Mouse (Mus musculus) gonadal fat pad, adult 2 months (tissue): ENCODE results near the gene Idnk. TPM values are rescaled to one million over a fixed set of nuclear protein-coding genes. Genes with fewer than 3 reads are reported as not detected.

Experiments
- DNase-seq: peaks from one replicate; pipeline ENCODE4 v3.0.0-alpha.2; 2012; ENCODE audit warnings: low read depth
- polyA plus RNA-seq: library from polyadenylated mRNA; depleted of rRNA; stranded (reverse); fragments of >200 nt; gene quantifications from 2 replicates; pipeline ENCODE4 v1.2.3, GENCODE M21; 2012; rRNA removed

Gene Idnk
- 29.1 and 31.3 TPM in 2 replicates for polyA plus RNA-seq

DNA sequence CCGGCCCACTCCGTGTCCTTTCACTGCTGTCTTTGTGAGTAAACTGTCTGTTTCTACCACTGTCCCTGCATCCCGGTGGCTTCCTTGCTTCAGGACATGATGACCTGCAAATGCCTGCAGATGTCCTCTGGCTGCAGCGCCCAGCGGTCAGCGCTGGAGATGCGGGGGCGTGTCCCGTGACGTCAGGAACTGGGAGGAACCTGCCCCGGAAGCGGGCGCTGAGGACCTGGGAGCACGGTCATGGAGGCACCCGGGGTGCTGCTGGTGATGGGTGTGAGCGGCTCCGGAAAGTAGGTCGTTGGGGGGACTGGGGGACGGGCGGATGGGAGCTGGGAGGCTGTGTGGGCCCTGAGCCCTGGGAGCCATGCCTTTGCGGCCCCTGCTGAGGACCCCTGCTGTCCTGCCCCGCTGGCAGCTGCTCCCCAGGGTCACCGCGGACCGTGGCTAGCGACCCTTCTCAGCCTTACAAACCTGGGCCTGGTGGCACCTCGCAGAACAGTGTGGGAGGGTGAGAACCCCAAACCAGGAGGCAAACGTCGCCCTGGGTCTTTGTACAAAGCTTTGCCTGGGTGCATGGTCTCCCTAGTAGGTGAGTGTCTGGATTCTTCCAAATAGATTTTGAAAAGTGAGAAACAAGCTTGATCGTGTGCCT lies at the start of gene Idnk:
Gene Idnk, plus strand, starts transcription at position 203 of the 652 bp plus-strand sequence.
- DNase-seq, result no peak

DNA sequence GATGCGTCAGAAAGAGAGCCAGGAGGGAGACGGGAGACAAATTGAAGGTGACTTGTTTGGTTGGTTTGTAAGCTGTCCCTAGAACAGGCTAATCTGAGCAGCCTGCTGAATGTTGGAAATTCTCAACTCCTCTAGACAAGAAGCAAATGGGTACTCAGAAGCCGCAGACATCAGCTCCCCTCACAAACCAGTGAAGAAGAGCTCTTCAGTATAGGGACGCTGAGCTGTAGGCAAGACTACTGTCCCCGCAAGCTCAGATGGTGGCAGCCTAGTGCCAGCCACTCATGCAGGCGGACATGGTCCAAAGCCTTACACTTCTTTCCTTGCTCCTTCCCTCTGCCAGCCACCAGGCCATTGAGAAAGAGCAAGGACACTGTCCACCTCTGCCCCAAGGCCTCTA lies 46.1 kb upstream of the Idnk start:
- DNase-seq, result no peak

DNA sequence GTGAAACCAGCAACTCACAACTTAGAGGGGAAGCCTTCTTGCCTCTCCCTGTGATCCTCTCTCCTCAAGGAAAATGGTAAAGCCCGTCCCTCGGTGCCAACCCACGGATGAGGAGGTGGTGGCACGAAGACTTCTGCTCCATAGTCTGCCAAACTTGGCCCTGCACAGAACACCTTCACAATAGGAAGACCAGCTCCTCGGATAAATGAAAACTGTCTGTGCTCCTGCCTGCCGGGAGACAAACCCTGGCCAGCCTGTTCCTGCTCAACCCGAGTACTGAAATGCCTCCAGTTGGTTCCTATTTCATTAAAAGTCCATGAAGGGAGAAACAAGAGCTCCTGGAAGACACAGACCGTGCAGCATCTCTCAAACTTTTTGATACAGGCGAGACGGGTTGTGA lies 45.3 kb upstream of the Idnk start:
- DNase-seq, result no peak

- DNase-seq, result no peak
These were observed 44.8 kb upstream of the Idnk start for GRCm38 (mm10) chr13:58112601-58113041.

DNA sequence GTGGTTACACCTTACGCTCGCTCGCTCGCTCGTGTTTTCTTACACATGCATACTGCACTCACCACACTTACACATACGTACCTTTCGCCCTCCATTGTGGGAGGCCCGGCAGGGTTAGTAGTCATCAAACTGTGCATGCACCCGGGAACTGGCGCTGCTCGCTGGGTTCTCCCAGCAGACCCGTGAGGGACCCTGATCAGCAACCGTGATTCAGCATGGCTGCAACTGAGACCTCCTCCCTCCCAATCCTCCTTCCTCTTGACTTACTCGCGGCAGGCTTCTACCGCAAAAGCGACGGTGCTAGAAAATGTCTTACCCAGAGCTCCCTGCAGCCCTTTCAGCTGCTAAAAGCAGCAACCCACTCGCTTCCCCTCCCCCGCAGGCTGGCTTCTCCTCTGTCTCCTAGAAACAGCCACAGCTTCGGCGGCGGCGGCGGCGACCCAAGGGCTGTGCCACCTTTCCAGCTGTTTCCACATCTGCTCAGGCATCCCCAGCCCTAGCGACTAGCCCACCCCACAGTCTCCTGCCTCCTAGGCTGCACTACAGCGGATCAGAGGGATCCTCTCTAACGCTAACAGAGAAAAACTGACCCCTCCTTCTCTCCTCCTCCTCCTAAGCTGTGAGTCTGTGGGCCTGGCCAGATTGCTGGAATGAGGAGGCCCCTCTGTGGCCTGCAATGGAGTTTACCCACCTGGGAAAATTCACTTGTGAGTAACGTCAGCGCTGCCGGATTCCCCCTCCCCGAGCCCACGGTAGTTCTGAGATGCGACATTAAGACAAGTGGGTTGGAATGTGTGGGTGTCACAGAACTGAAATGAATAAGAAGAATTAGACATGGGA lies 44.2 kb upstream of the Idnk start, which contains the start of gene Klhl3:
Gene Klhl3, minus strand, starts transcription at position 532 of the 840 bp plus-strand sequence.
- no peak for DNase-seq

DNA sequence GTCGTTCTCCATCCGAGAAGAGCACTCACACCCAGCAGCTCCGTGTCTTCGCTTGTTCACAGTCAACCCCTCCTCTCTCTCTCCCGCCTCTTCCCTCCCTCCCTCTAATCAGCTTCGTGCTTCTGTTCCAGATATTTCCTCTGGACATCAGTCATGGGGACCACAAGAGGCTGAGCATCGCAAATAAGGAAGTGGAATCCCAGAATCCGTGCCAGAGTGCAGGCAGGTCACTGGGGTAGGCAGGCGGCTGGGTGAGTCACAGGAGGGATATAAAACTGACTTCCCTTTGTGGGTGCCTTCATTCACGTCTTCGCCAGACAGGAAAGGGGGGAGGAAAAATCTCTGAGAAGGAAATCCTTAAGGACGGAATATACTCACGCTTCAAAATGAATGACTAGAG lies 42.2 kb upstream of the Idnk start:
- no peak for DNase-seq

GRCm38 (mm10) chr13:58116801-58117200 lies 40.6 kb upstream of the Idnk start:
- DNase-seq, result no peak

GRCm38 (mm10) chr13:58117318-58118017 lies 40.0 kb upstream of the Idnk start:
- DNase-seq, result no peak

DNA sequence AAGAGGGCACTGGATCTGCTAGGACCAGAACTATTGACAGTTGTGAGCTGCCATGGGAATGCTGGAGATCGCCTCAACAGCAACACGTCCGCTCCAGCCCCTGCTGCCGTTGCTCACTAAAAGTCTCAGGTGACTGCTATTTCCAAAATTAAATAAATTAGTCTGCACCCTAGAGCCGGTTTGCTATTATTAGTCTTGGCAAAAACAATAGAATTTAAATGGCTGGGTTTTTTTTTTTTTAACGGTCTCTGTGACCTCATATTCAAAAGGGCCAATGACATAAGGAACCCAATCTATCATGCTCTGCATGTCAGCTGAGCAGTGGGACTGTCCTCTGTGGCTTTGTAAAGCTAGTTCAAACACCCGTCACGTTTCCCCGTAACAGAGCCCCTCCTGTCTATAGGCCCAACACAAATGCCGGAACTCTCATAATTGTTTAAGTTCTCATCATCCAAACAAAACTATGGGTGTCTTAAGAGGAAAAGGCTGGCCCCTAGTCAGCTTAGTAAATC lies 34.6 kb upstream of the Idnk start:
- DNase-seq, result no peak

DNA sequence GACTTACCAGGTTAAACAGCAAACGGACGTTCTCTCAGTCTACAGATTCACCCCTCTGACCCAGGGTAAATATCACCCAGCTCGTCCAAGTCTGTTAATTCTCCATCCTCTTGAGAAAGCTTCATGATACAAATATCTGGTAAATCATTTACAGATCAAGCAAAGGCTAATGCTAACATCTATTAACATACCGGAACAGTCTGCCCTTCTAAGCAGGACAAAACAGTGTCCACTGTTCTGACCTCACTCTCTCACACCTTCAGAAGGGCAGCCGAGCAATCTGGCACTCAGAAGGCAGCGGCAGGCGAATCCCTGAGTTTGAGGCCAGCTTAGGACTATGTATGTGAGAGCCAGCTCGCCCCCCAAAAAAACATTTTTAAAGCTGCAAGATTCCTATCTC lies 34.1 kb upstream of the Idnk start:
- no peak for DNase-seq

GRCm38 (mm10) chr13:58124278-58124677 lies 33.2 kb upstream of the Idnk start:
- no peak for DNase-seq

- DNase-seq, result no peak
These were observed 32.5 kb upstream of the Idnk start for GRCm38 (mm10) chr13:58124989-58125388.

GRCm38 (mm10) chr13:58126126-58126525 lies 31.3 kb upstream of the Idnk start:
- DNase-seq, result no peak

GRCm38 (mm10) chr13:58126862-58127765 lies 30.3 kb upstream of the Idnk start:
- DNase-seq, result no peak

DNA sequence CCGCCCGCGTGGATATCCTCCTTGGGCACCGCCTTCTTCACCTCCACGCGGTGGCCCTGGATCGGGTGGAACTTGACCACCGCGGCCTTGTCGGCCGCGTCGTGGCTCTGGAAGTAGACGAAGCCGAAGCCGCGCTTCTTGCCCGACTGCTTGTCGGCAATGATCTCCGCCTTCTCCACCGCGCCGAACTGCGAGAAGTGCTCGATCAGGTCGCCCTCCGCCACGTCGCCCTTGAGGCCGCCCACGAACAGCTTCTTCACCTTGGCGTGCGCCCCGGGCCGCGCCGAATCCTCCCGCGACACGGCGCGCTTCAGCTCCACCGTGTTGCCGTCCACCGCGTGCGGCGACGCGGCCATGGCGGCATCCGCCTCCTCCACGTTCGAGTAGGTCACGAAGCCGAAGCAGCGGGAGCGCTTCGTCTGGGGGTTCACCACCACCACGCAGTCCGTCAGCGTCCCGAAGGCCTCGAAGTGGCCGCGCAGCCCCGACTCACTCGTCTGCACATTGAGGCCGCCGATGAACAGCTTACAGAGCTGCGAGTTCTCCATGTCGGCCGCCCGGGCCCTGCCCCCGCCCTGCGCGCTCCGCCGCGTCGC lies 29.6 kb upstream of the Idnk start:
- DNase-seq, result no peak

- no peak for DNase-seq
These were observed 29.1 kb upstream of the Idnk start, which contains the start of gene Hnrnpa0 for GRCm38 (mm10) chr13:58128396-58128767. Gene Hnrnpa0 (minus strand): TSS chr13:58128556.

- no peak for DNase-seq
These were observed 28.4 kb upstream of the Idnk start for GRCm38 (mm10) chr13:58128768-58129671.

DNA sequence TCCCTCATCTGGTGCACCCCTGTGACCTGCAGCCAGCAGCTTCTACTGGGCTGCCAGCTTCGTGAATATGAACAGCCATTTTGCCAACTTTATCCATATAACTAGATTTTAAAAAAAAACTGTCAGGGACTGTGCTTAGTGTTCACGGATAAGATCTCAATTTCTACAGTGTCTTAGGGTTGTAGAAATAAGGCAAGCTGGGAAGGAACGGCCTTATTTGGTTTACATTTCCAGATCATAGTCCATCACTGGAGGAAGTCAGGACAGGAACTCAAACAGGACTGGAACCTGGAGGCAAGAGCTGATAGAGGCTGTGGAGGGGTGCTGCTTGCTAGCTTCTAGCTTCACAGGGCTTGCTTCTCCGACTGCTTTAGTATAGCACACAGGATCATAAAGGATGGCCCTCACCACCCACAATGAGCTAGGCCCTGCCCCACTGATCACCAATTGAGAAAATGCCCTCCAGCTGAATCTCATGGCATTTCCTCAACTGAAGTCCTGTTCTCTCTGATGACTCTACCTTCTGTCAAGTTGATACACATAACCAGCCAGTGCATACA lies 27.7 kb upstream of the Idnk start:
- no peak for DNase-seq

GRCm38 (mm10) chr13:58131692-58132091 lies 25.8 kb upstream of the Idnk start:
- no peak for DNase-seq
